Mouse (Mus musculus) liver, adult 2 months (tissue): ENCODE results near the gene Vars2.

Source experiments
- CTCF ChIP-seq: fragments of 200-500 bp; IDR thresholded peaks from 2 replicates; pipeline ENCODE4 v1.5.1; 2011; ENCODE audit warnings: low read depth, low read length, control low read depth
- POLR2A ChIP-seq: fragments of 200-500 bp; IDR thresholded peaks from 2 replicates; pipeline ENCODE4 v1.6.1; 2011; ENCODE audit warnings: low read length, control low read depth; ENCODE audit not compliant: insufficient read depth; ENCODE audit errors: extremely low read depth

GRCm38 (mm10) chr17:35617127-35617526, 50.3 kb downstream of the Vars2 start:
- TF ChIP-seq CTCF (no peak), POLR2A (no peak)
